Mouse (Mus musculus) embryonic fibroblast, embryonic 13.5 days (primary cell): ENCODE data around the gene Crispld2.

Experiments
- CTCF ChIP-seq: IDR thresholded peaks from 2 replicates; pipeline ENCODE4 v1.5.1; 2011; ENCODE audit warnings: mild to moderate bottlenecking, control low read depth, low read length, moderate library complexity, borderline replicate concordance; ENCODE audit not compliant: insufficient read depth
- POLR2A ChIP-seq: IDR thresholded peaks from 2 replicates; pipeline ENCODE4 v1.6.1; 2011; ENCODE audit warnings: low read depth, mild to moderate bottlenecking, control low read depth, low read length, moderate library complexity

DNA sequence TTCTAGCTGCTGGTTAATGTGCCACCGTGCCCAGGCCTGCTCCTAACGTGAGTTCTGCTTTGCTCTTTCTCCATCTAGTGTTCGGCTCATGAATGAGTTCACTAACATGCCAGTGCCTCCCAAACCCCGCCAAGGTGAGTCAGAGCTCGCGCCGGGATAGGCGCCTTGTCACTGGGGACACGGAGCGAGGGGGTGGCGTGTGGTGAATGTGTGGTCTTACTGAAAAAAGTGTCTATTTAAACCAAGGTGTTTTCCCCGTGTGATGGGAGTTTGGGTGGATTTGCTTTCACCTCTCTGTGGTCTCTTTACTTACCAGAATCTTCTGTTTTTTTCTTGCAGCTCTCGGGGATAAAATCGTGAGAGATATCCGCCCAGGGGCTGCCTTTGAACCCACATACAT, 43.9 kb upstream of the Crispld2 start:
- no peak for TF ChIP-seq CTCF
- TF ChIP-seq POLR2A: no peak
